Mouse (Mus musculus) cortical plate, adult 2 months (tissue): Measurements from ENCODE around the gene Dnah2. TPM values are rescaled to one million over a fixed set of nuclear protein-coding genes. Genes with fewer than 3 reads are reported as not detected.

ENCODE experiments used
- H3K27ac ChIP-seq: fragments of 200-500 bp; 2 replicates; pipeline ENCODE4 v1.5.1; 2012; ENCODE audit warnings: low read length, control low read depth, inconsistent platforms; ENCODE audit not compliant: insufficient read depth
- H3K4me1 ChIP-seq: fragments of 200-500 bp; 2 replicates; pipeline ENCODE4 v1.6.1; 2011; ENCODE audit warnings: low read length; ENCODE audit not compliant: control insufficient read depth, insufficient read depth
- H3K4me3 ChIP-seq: fragments of 200-500 bp; 2 replicates; pipeline ENCODE4 v1.5.1; 2011; ENCODE audit warnings: mild to moderate bottlenecking, low read length, control low read depth; ENCODE audit not compliant: insufficient read depth
- CTCF ChIP-seq: fragments of 200-500 bp; IDR thresholded peaks from 2 replicates; pipeline ENCODE4 v1.5.1; 2011; ENCODE audit warnings: mild to moderate bottlenecking, control low read depth, low read length; ENCODE audit not compliant: insufficient read depth; ENCODE audit errors: extremely low read depth
- POLR2A ChIP-seq: fragments of 200-500 bp; IDR thresholded peaks from 2 replicates; pipeline ENCODE4 v1.6.1; 2011; ENCODE audit warnings: mild to moderate bottlenecking, low read length, control low read depth; ENCODE audit not compliant: insufficient read depth; ENCODE audit errors: extremely low read depth
- polyA plus RNA-seq: library from polyadenylated mRNA; depleted of rRNA; stranded (reverse); fragments of >200 nt; gene quantifications from 2 replicates; pipeline ENCODE4 v1.2.3, GENCODE M21; 2012

Dnah2 gene
- polyA plus RNA-seq, 1 experiment, result 1.6 TPM

- H3K27ac ChIP-seq, result no peak overlapping the region
- H3K4me3 ChIP-seq, result no peak overlapping the region
- no peaks in the 10 kb centered on the region for H3K4me1 ChIP-seq
- no peak for TF ChIP-seq CTCF
These were observed 76.2 kb downstream of the Dnah2 start for GRCm38 (mm10) chr11:69472687-69473086.

- Histone ChIP-seq H3K4me3 (no peak overlapping the region), H3K27ac (no peak overlapping the region), H3K4me1 (no peaks in the 10 kb centered on the region)
- TF ChIP-seq POLR2A (no peak), CTCF (no peak)
These were observed 77.4 kb downstream of the Dnah2 start for GRCm38 (mm10) chr11:69471491-69471890.

GRCm38 (mm10) chr11:69469301-69469700, 79.6 kb downstream of the Dnah2 start:
- TF ChIP-seq CTCF, result no peak
- TF ChIP-seq POLR2A, result no peak
- no peak overlapping the region for H3K4me3 ChIP-seq
- H3K4me1 ChIP-seq, result no peaks in the 10 kb centered on the region
- no peak overlapping the region for H3K27ac ChIP-seq

- no peak overlapping the region for H3K4me3 ChIP-seq
- no peak overlapping the region for H3K27ac ChIP-seq
- no peaks in the 10 kb centered on the region for H3K4me1 ChIP-seq
- TF ChIP-seq CTCF, result no peak
- no peak for TF ChIP-seq POLR2A
These were observed 84.9 kb downstream of the Dnah2 start for GRCm38 (mm10) chr11:69463996-69464395.

DNA sequence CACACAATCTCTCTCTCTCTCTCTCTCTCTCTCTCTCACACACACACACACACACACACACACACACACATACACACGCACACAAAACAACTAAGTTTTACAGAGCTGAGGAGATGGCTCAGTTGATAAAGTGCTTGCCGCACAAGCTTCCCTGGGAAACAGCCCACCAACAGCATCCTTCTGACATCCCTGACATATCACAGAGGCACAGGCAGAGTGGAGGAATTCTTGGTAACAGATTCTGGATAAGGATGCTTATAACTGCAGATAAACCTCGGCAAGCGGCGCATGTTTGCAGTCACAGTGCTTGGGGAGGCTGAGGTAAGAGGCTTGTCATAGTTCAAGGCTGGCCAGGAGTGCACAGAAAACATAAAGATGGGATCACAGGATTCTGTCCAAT, 87.3 kb downstream of the Dnah2 start:
- Histone ChIP-seq H3K4me3 (no peak overlapping the region), H3K27ac (no peak overlapping the region), H3K4me1 (no peaks in the 10 kb centered on the region; the same call in 1 of the 2 replicates)
- no peak for TF ChIP-seq POLR2A
- TF ChIP-seq CTCF, result no peak

GRCm38 (mm10) chr11:69459883-69460282, 89.0 kb downstream of the Dnah2 start:
- Histone ChIP-seq H3K4me3 (no peak overlapping the region), H3K27ac (no peak overlapping the region), H3K4me1 (no peaks in the 10 kb centered on the region; the same call in 1 of the 2 replicates)
- TF ChIP-seq CTCF (no peak), POLR2A (no peak)

DNA sequence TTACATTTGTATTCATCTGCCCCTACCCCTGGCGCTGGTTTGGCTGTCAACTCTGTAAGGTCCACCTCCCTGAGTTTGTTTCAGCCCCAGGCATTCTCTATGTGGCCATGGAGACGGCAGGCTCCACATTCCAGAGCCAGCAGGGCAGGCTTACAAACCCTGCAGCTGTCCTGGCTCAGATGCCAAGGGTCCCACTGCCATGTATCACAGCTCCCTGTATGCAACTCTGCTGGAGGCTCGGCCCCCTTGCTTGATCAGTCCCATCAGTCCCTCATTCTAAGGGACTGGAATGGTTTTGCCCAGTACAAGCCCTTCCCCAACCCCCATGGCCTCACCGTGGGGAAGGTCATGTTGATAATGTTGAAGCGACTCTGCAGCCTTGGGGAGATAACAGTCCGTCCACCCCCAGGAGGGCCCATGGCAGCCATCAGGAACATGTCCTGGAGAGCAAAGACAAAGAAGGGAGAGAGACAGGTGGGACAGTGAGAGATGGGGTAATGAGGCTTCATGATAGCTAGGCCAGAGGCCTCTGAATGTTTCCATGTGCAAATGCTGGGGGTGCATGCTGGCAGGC, 91.8 kb downstream of the Dnah2 start:
- Histone ChIP-seq H3K27ac (no peak overlapping the region), H3K4me1 (no peaks in the 10 kb centered on the region; the same call in 1 of the 2 replicates), H3K4me3 (no peak overlapping the region)
- TF ChIP-seq CTCF (no peak), POLR2A (no peak)

DNA sequence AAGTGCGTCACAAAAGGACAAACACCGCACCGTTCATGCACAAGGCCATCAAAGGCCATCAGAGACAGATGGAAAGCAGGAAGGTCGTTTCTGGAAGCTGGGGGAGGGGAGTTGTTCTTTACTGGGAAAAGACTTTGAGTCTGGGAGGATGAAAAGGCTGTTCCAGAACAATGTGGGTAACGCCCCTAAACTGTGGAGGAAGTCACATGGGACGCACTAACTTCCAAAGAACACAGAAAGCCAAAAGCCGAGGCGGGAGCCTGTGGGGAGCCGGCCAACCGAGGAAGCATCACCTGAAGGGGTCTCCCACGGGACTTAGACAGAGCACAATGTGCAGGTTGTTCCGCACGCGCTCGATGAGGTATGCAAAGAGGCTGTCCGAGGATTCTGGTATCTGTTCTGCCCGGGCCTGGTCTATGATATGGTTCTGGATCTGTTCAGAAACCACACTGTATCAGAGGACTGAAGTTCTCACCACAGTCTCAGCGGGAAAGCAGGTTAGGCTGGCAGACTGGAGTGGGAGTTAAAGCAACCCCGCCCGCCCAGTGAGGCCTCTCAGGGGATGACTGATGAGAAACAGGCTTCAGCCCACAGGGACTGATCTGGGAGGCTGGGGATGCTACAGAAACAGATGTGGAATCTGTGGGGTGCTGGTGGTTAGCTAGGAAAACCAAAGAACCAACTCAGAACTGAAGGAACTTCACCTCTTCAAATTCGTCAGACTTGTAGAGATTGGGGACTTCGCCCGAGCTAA, 96.6 kb downstream of the Dnah2 start:
- Histone ChIP-seq H3K4me1 (no peaks in the 10 kb centered on the region; the same call in 1 of the 2 replicates), H3K27ac (0 out of 2 replicates have a peak overlapping the region, but pooled peaks have one; percentile 12), H3K4me3 (no peak overlapping the region)
- TF ChIP-seq CTCF, result no peak
- no peak for TF ChIP-seq POLR2A

DNA sequence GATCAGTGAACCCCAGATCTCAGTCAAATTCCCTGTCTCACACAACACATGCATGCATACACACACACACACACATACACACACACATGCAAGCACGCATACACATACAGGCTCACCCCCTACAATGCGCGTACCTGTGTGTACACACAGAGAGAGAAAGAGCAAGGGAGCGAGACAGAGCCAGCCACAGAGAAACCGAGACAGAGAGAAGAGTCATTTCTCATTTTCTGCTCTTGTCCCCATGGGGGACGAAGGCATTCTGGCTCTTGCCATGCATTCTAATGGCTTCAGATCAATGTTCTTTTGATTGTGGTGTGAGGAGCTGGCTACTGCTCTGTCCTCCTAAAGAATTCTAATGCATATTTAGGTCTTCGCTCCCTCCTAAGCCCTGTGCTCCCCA, 101.6 kb downstream of the Dnah2 start:
- H3K4me3 ChIP-seq, result no peak overlapping the region
- H3K4me1 ChIP-seq, result no peaks in the 10 kb centered on the region
- TF ChIP-seq CTCF, result no peak
- no peak overlapping the region for H3K27ac ChIP-seq

DNA sequence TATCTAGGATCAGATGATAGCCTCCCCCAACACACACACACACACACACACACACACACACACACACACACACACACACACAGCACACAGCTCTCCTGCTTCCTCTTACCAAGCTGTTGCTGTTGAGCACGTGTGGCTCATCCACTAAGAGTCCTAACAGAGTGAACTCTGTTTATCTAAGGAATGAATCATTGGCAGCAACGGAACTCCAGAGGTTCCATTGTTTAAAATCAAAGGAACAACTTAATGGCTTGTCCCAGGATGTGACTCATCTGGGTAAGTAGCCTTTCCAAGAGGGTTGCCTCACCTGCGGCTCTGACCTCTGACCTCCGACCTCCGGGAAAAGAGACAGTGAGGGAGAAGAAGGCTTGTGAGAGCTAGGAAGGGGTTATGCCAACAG, 105.6 kb downstream of the Dnah2 start:
- Histone ChIP-seq H3K4me1 (no peaks in the 10 kb centered on the region), H3K27ac (no peak overlapping the region), H3K4me3 (no peak overlapping the region)
- TF ChIP-seq CTCF (no peak), POLR2A (no peak)
